Mouse (Mus musculus) lung, embryonic 15.5 days (tissue): ENCODE data around the gene Rln3. TPM values are rescaled to one million over a fixed set of nuclear protein-coding genes. Genes with fewer than 3 reads are reported as not detected.

ENCODE experiments used
- ATAC-seq: fragments of 200-750 bp; cut with Nextera tagmentation; 2 replicates; pipeline ENCODE4 v1.8.0; 2017; ENCODE audit warnings: moderate number of reproducible peaks, borderline replicate concordance; ENCODE audit not compliant: low FRiP score, low TSS enrichment; ENCODE audit errors: extremely low read depth
- H3K27ac ChIP-seq: fragments of 300-500 bp; sonication (generic); 2 replicates; pipeline ENCODE4 v1.5.1; 2015; ENCODE audit warnings: moderate library complexity, mild to moderate bottlenecking, inconsistent platforms
- H3K27me3 ChIP-seq: fragments of 300-500 bp; sonication (generic); 2 replicates; pipeline ENCODE4 v1.6.1; 2015; ENCODE audit warnings: inconsistent platforms
- H3K36me3 ChIP-seq: fragments of 300-500 bp; sonication (generic); 2 replicates; pipeline ENCODE4 v1.6.1; 2015; ENCODE audit warnings: inconsistent platforms
- H3K4me1 ChIP-seq: fragments of 300-500 bp; sonication (generic); 2 replicates; pipeline ENCODE4 v1.6.1; 2015; ENCODE audit warnings: inconsistent platforms
- H3K4me2 ChIP-seq: fragments of 300-500 bp; sonication (generic); 2 replicates; pipeline ENCODE4 v1.6.1; 2015; ENCODE audit warnings: inconsistent platforms, mild to moderate bottlenecking, moderate library complexity
- H3K4me3 ChIP-seq: fragments of 300-500 bp; sonication (generic); 2 replicates; pipeline ENCODE4 v1.5.1; 2015; ENCODE audit warnings: mild to moderate bottlenecking, inconsistent platforms
- H3K9ac ChIP-seq: fragments of 300-500 bp; sonication (generic); 2 replicates; pipeline ENCODE4 v1.6.1; 2015; ENCODE audit warnings: inconsistent platforms
- H3K9me3 ChIP-seq: fragments of 300-500 bp; sonication (generic); 2 replicates; pipeline ENCODE4 v1.6.1; 2016; ENCODE audit warnings: inconsistent platforms
- WGBS: fragments of 180-500 bp; shearing (Covaris S2); methylation state at CpG from one replicate; pipeline ENCODE4 v1.1.7; 2015; 5-methylcytosine and 5-hydroxymethylcytosine counted together
- polyA plus RNA-seq: library from polyadenylated mRNA; unstranded; fragments of >200 nt; fragmentation: Nextera tagmentation; extraction: Ambion mirVana; gene quantifications from 2 replicates; pipeline ENCODE4 v1.2.1, GENCODE M21; 2015

The Rln3 gene
- not detected in 2 replicates for polyA plus RNA-seq

GRCm38 (mm10) chr8:84044900-84045299, at the start of gene Rln3:
Rln3 (minus strand) TSS chr8:84045000.
- Histone ChIP-seq H3K27ac (no peak within 1 kb of the TSS), H3K9ac (no peak within 1 kb of the TSS), H3K4me2 (0 out of 2 replicates have a peak within 1 kb of the TSS, but pooled peaks have one; percentile 16), H3K27me3 (peaks cover 53% of the 10 kb centered on the region), H3K9me3 (no peaks in the 10 kb centered on the region; the same call in 1 of the 2 replicates), H3K36me3 (no peaks in the 10 kb centered on the region), H3K4me1 (peaks cover 10% of the 10 kb centered on the region), H3K4me3 (no peak within 1 kb of the TSS)
- WGBS, result 5% methylated on average over 9 of the region's 9 CpGs
- no peak for ATAC-seq

GRCm38 (mm10) chr8:84090585-84090984, 45.8 kb upstream of the Rln3 start:
- no peak overlapping the region for H3K27ac ChIP-seq
- no peak for ATAC-seq
- no peak overlapping the region for H3K4me3 ChIP-seq
- 87% methylated on average over 8 of the region's 8 CpGs for WGBS
- no peaks in the 10 kb centered on the region for H3K4me1 ChIP-seq
- no peaks in the 10 kb centered on the region for H3K27me3 ChIP-seq
- peaks cover 74% of the 10 kb centered on the region for H3K36me3 ChIP-seq
- no peak overlapping the region for H3K4me2 ChIP-seq
- H3K9ac ChIP-seq, result no peak overlapping the region
- no peaks in the 10 kb centered on the region for H3K9me3 ChIP-seq

GRCm38 (mm10) chr8:84089277-84089676, 44.5 kb upstream of the Rln3 start:
- no peak overlapping the region for H3K4me3 ChIP-seq
- no peak overlapping the region for H3K27ac ChIP-seq
- H3K4me1 ChIP-seq, result no peaks in the 10 kb centered on the region
- H3K27me3 ChIP-seq, result no peaks in the 10 kb centered on the region
- H3K9me3 ChIP-seq, result no peaks in the 10 kb centered on the region
- no peak for ATAC-seq
- H3K4me2 ChIP-seq, result no peak overlapping the region
- H3K9ac ChIP-seq, result no peak overlapping the region
- peaks cover 72% of the 10 kb centered on the region for H3K36me3 ChIP-seq
- WGBS, result 70% methylated on average over 9 of the region's 9 CpGs

- Histone ChIP-seq H3K9ac (no peak overlapping the region), H3K36me3 (peaks cover 73% of the 10 kb centered on the region), H3K27ac (no peak overlapping the region), H3K4me2 (no peak overlapping the region), H3K27me3 (no peaks in the 10 kb centered on the region), H3K4me3 (no peak overlapping the region), H3K4me1 (no peaks in the 10 kb centered on the region), H3K9me3 (no peaks in the 10 kb centered on the region)
- 94% methylated on average over 14 of the region's 14 CpGs for WGBS
- no peak for ATAC-seq
Observed at GRCm38 (mm10) chr8:84087821-84088220, 43.0 kb upstream of the Rln3 start.

- Histone ChIP-seq H3K9me3 (no peaks in the 10 kb centered on the region), H3K4me2 (no peak overlapping the region), H3K4me1 (no peaks in the 10 kb centered on the region), H3K36me3 (peaks cover 73% of the 10 kb centered on the region), H3K4me3 (no peak overlapping the region), H3K27ac (no peak overlapping the region), H3K27me3 (no peaks in the 10 kb centered on the region), H3K9ac (no peak overlapping the region)
- ATAC-seq, result no peak
- WGBS, result 82% methylated on average over 7 of the region's 7 CpGs
Observed at GRCm38 (mm10) chr8:84087156-84087555, 42.4 kb upstream of the Rln3 start.

GRCm38 (mm10) chr8:84084341-84085115, 39.7 kb upstream of the Rln3 start:
- ATAC-seq, result no peak
- Histone ChIP-seq H3K9ac (no peak overlapping the region), H3K4me2 (no peak overlapping the region), H3K4me1 (peaks cover under 1% of the 10 kb centered on the region; the same call in 1 of the 2 replicates), H3K36me3 (peaks cover 74% of the 10 kb centered on the region), H3K27ac (no peak overlapping the region), H3K27me3 (no peaks in the 10 kb centered on the region), H3K4me3 (no peak overlapping the region), H3K9me3 (no peaks in the 10 kb centered on the region)
- WGBS, result 61% methylated on average over 42 of the region's 42 CpGs

GRCm38 (mm10) chr8:84083829-84084241, 39.0 kb upstream of the Rln3 start:
- no peak for ATAC-seq
- Histone ChIP-seq H3K4me2 (no peak overlapping the region), H3K36me3 (peaks cover 72% of the 10 kb centered on the region), H3K9ac (no peak overlapping the region), H3K9me3 (no peaks in the 10 kb centered on the region), H3K27ac (no peak overlapping the region), H3K27me3 (no peaks in the 10 kb centered on the region), H3K4me1 (peaks cover 6% of the 10 kb centered on the region; the same call in 1 of the 2 replicates), H3K4me3 (no peak overlapping the region)
- 27% methylated on average over 8 of the region's 8 CpGs for WGBS

GRCm38 (mm10) chr8:84079206-84079605, 34.4 kb upstream of the Rln3 start:
- peaks cover 10% of the 10 kb centered on the region; the same call in 1 of the 2 replicates for H3K4me1 ChIP-seq
- ATAC-seq, result no peak
- no peak overlapping the region for H3K4me3 ChIP-seq
- H3K36me3 ChIP-seq, result peaks cover 43% of the 10 kb centered on the region
- WGBS, result 44% methylated on average over 5 of the region's 5 CpGs
- H3K4me2 ChIP-seq, result no peak overlapping the region
- H3K27ac ChIP-seq, result no peak overlapping the region
- no peaks in the 10 kb centered on the region for H3K9me3 ChIP-seq
- H3K27me3 ChIP-seq, result no peaks in the 10 kb centered on the region
- H3K9ac ChIP-seq, result no peak overlapping the region

- Histone ChIP-seq H3K4me2 (no peak overlapping the region), H3K27ac (no peak overlapping the region), H3K9me3 (no peaks in the 10 kb centered on the region), H3K4me1 (peaks cover 16% of the 10 kb centered on the region; the same call in 1 of the 2 replicates), H3K9ac (no peak overlapping the region), H3K4me3 (no peak overlapping the region), H3K27me3 (no peaks in the 10 kb centered on the region), H3K36me3 (peaks cover 21% of the 10 kb centered on the region)
- no peak for ATAC-seq
- 73% methylated on average over 3 of the region's 3 CpGs for WGBS
Observed at GRCm38 (mm10) chr8:84076849-84077248, 32.0 kb upstream of the Rln3 start.

- no peak overlapping the region for H3K9ac ChIP-seq
- H3K27me3 ChIP-seq, result no peaks in the 10 kb centered on the region
- peaks cover 19% of the 10 kb centered on the region; the same call in 1 of the 2 replicates for H3K4me1 ChIP-seq
- no peak overlapping the region for H3K27ac ChIP-seq
- peaks cover 21% of the 10 kb centered on the region for H3K36me3 ChIP-seq
- 85% methylated on average over 1 of the region's 1 CpGs for WGBS
- no peak for ATAC-seq
- H3K4me2 ChIP-seq, result no peak overlapping the region
- H3K9me3 ChIP-seq, result no peaks in the 10 kb centered on the region
- no peak overlapping the region for H3K4me3 ChIP-seq
Observed at GRCm38 (mm10) chr8:84076412-84076811, 31.6 kb upstream of the Rln3 start.

GRCm38 (mm10) chr8:84073230-84073976, 28.6 kb upstream of the Rln3 start:
- no peak overlapping the region for H3K4me3 ChIP-seq
- no peak for ATAC-seq
- no peak overlapping the region for H3K4me2 ChIP-seq
- 0 out of 2 replicates have a peak, but pooled peaks cover 3% of the 10 kb centered on the region for H3K36me3 ChIP-seq
- no peaks in the 10 kb centered on the region for H3K9me3 ChIP-seq
- H3K27me3 ChIP-seq, result no peaks in the 10 kb centered on the region
- no peak overlapping the region for H3K9ac ChIP-seq
- peaks cover 27% of the 10 kb centered on the region for H3K4me1 ChIP-seq
- WGBS, result 60% methylated on average over 9 of the region's 10 CpGs
- no peak overlapping the region for H3K27ac ChIP-seq

GRCm38 (mm10) chr8:84072321-84072720, 27.5 kb upstream of the Rln3 start:
- WGBS, result 86% methylated on average over 10 of the region's 10 CpGs
- peaks cover 37% of the 10 kb centered on the region for H3K4me1 ChIP-seq
- no peaks in the 10 kb centered on the region for H3K9me3 ChIP-seq
- H3K27ac ChIP-seq, result no peak overlapping the region
- H3K4me3 ChIP-seq, result no peak overlapping the region
- no peak for ATAC-seq
- no peak overlapping the region for H3K9ac ChIP-seq
- no peak overlapping the region for H3K4me2 ChIP-seq
- 0 out of 2 replicates have a peak, but pooled peaks cover 3% of the 10 kb centered on the region for H3K36me3 ChIP-seq
- H3K27me3 ChIP-seq, result no peaks in the 10 kb centered on the region
